Mouse (Mus musculus) liver, adult 2 months (tissue): ENCODE data around the gene Efcab11. TPM values are rescaled to one million over a fixed set of nuclear protein-coding genes. Genes with fewer than 3 reads are reported as not detected.

Experiments used
- DNase-seq: peaks from one replicate; pipeline ENCODE4 v3.0.0-alpha.2; 2011; ENCODE audit warnings: low read depth, low spot score; ENCODE audit errors: extremely low read depth
- H3K27ac ChIP-seq: fragments of 200-500 bp; replicated peaks from 2 replicates; pipeline ENCODE4 v1.5.1; 2012; ENCODE audit warnings: low read depth, mild to moderate bottlenecking, control low read depth, inconsistent platforms, low read length; ENCODE audit not compliant: insufficient read depth
- H3K27me3 ChIP-seq: fragments of 200-500 bp; 2 replicates; pipeline ENCODE4 v1.6.1; 2012; ENCODE audit warnings: mild to moderate bottlenecking, moderate library complexity, low read length, inconsistent platforms; ENCODE audit not compliant: control insufficient read depth, insufficient read depth
- H3K36me3 ChIP-seq: fragments of 200-500 bp; 2 replicates; pipeline ENCODE4 v1.6.1; 2012; ENCODE audit warnings: low read length, inconsistent platforms; ENCODE audit not compliant: control insufficient read depth, insufficient read depth
- H3K4me1 ChIP-seq: fragments of 200-500 bp; 2 replicates; pipeline ENCODE4 v1.6.1; 2011; ENCODE audit warnings: low read length; ENCODE audit not compliant: control insufficient read depth, insufficient read depth
- H3K4me3 ChIP-seq: fragments of 200-500 bp; 2 replicates; pipeline ENCODE4 v1.5.1; 2011; ENCODE audit warnings: low read depth, mild to moderate bottlenecking, control low read depth, low read length, moderate library complexity; ENCODE audit not compliant: insufficient read depth
- H3K79me2 ChIP-seq: fragments of 200-500 bp; 2 replicates; pipeline ENCODE4 v1.6.1; 2012; ENCODE audit warnings: inconsistent platforms, mild to moderate bottlenecking, low read length, moderate library complexity; ENCODE audit not compliant: control insufficient read depth, insufficient read depth
- H3K9ac ChIP-seq: fragments of 200-500 bp; 2 replicates; pipeline ENCODE4 v1.6.1; 2012; ENCODE audit warnings: low read depth, mild to moderate bottlenecking, control low read depth, inconsistent platforms, low read length
- CTCF ChIP-seq: fragments of 200-500 bp; IDR thresholded peaks from 2 replicates; pipeline ENCODE4 v1.5.1; 2011; ENCODE audit warnings: low read depth, low read length, control low read depth
- POLR2A ChIP-seq: fragments of 200-500 bp; IDR thresholded peaks from 2 replicates; pipeline ENCODE4 v1.6.1; 2011; ENCODE audit warnings: low read length, control low read depth; ENCODE audit not compliant: insufficient read depth; ENCODE audit errors: extremely low read depth
- WGBS: fragments of 180-500 bp; shearing (Covaris S2); methylation state at CpG from one replicate; pipeline ENCODE4 v1.1.7; 2018; 5-methylcytosine and 5-hydroxymethylcytosine counted together
- polyA plus RNA-seq: library from polyadenylated mRNA; depleted of rRNA; stranded (reverse); fragments of >200 nt; gene quantifications from 2 replicates; pipeline ENCODE4 v1.2.3, GENCODE M21; 2012
- total RNA-seq: library from RNA; depleted of rRNA; stranded (reverse); fragments of >200 nt; gene quantifications from 2 replicates; pipeline ENCODE4 v1.2.3, GENCODE M21; 2014

Efcab11 gene
- total and polyA plus RNA-seq, 2 experiments, result 0.12 to 0.28 TPM

GRCm38 (mm10) chr12:99715129-99716037 lies 168.9 kb downstream of the Efcab11 start:
- H3K9ac ChIP-seq, result no peak overlapping the region
- H3K4me3 ChIP-seq, result no peak overlapping the region
- TF ChIP-seq POLR2A (no peak), CTCF (no peak)
- 86% methylated on average over 9 of the region's 9 CpGs for WGBS
- no peaks in the 10 kb centered on the region for H3K36me3 ChIP-seq
- no peaks in the 10 kb centered on the region for H3K27me3 ChIP-seq
- no peak for DNase-seq
- H3K4me1 ChIP-seq, result no peaks in the 10 kb centered on the region
- no peak overlapping the region for H3K27ac ChIP-seq
- H3K79me2 ChIP-seq, result no peaks in the 10 kb centered on the region

DNA sequence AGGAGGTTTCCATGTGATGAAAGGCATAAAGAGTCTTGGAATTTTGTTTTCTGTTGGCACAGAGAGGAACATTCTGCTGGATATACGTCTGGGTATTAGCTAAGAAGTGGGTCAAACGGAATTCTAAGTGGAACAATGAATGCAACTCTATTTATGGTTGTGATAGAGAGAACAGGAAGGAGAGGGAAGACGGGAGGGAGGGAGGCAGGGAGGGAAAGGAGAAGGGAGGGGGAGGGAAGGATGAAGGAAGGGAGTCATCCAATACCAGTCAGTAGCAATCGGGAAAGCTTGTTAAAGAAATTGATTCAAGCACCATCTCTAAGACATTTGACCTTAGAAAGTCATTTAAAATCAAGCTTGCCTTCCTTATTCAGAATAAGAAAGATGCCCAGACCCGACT lies 172.0 kb downstream of the Efcab11 start:
- no peaks in the 10 kb centered on the region for H3K4me1 ChIP-seq
- TF ChIP-seq CTCF (no peak), POLR2A (no peak)

DNA sequence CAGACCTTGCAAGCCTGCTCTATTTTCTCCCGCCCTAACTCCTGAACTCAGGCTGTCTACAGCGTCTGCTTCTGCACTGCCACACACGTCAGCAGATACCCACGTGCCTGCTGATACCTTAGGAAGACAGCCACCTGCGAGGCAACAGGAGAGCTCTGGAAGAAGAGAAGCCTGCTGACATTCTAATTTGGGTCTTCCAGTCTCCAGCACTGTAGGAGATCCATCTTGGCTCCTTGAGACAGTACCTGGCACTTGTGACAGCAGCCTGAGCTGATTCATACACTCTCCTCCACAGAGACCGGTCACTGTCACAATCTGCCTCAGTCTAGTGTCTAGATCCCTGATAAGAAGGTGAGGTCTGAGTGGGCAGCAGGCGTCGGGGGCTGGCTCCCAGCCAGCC lies 182.0 kb downstream of the Efcab11 start:
- no peak for TF ChIP-seq POLR2A
- TF ChIP-seq CTCF, result no peak
- Histone ChIP-seq H3K4me1 (no peaks in the 10 kb centered on the region), H3K27ac (no peak overlapping the region), H3K27me3 (no peaks in the 10 kb centered on the region), H3K4me3 (no peak overlapping the region), H3K9ac (no peak overlapping the region), H3K36me3 (no peaks in the 10 kb centered on the region), H3K79me2 (no peaks in the 10 kb centered on the region)
- WGBS, result 92% methylated on average over 8 of the region's 8 CpGs
- no peak for DNase-seq

More for the DNA sequence above, 172.0 kb downstream of the Efcab11 start:
- H3K27me3 ChIP-seq, result no peaks in the 10 kb centered on the region
- H3K4me3 ChIP-seq, result no peak overlapping the region
- H3K9ac ChIP-seq, result no peak overlapping the region
- H3K27ac ChIP-seq, result no peak overlapping the region
- DNase-seq, result no peak
- no peaks in the 10 kb centered on the region for H3K36me3 ChIP-seq
- 78% methylated on average over 5 of the region's 5 CpGs for WGBS
- H3K79me2 ChIP-seq, result no peaks in the 10 kb centered on the region

DNA sequence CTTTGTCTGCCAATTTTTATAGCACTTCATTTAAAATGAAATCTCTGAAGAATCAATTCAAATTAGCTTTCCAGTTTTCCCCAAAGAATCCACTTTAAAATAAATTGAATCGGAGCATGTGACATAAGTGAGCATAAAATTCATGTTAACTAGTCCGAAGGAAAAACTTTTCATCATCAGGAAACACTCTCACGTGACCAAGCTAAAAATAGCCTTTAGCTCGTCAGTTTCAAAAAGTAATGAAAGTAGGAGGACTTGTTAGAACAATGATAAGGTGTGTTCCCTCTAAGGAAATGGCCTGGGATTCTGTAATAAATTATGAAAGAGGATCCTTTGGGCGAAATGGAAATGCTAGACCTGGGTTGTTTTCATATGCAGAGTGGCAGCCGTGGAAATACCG lies 183.9 kb downstream of the Efcab11 start:
- H3K27me3 ChIP-seq, result no peaks in the 10 kb centered on the region

DNA sequence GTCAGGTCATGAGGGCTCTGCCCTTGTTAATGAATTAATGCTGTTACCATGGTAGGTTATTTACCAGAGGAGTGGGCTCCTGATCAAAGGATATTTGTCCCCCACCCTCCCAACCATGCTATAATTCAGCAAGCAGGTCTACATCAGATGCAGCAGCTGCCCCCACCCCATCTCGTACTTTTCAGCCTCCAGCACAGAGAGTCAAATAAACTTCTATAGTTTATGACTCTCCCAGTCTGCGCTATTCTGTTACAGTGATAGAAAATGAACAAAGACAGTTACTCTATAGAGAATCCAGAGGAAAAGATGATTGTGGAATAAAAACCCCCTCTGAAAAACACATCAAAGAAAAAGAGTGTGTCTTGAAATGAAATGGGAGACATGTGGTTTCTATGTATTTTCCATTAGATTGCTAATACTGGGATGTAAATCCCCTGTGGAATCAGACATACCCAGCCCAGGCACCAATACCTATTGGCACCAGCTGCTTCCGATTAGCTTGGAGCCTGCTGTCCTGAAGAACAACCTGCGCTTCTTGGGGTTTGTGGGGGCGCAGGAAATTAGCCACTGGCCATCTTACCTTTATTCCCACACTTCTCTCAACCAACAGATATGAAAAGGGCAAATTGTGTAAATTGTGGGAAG lies 184.7 kb downstream of the Efcab11 start:
- DNase-seq, result no peak
- no peaks in the 10 kb centered on the region for H3K4me1 ChIP-seq
- WGBS, result 88% methylated on average over 5 of the region's 5 CpGs
- no peaks in the 10 kb centered on the region for H3K27me3 ChIP-seq
- H3K79me2 ChIP-seq, result no peaks in the 10 kb centered on the region
- H3K4me3 ChIP-seq, result no peak overlapping the region
- H3K9ac ChIP-seq, result no peak overlapping the region
- H3K36me3 ChIP-seq, result no peaks in the 10 kb centered on the region
- TF ChIP-seq CTCF (no peak), POLR2A (no peak)
- no peak overlapping the region for H3K27ac ChIP-seq

More for the DNA sequence above, 183.9 kb downstream of the Efcab11 start:
- no peak for DNase-seq
- 78% methylated on average over 7 of the region's 7 CpGs for WGBS
- Histone ChIP-seq H3K36me3 (no peaks in the 10 kb centered on the region), H3K9ac (no peak overlapping the region), H3K4me1 (no peaks in the 10 kb centered on the region), H3K79me2 (no peaks in the 10 kb centered on the region), H3K4me3 (no peak overlapping the region), H3K27ac (no peak overlapping the region)
- TF ChIP-seq POLR2A (no peak), CTCF (no peak)
